Mouse (Mus musculus) spleen, adult 2 months (tissue): ENCODE data around the gene Ell.

Source experiments
- CTCF ChIP-seq: fragments of 200-500 bp; IDR thresholded peaks from 2 replicates; pipeline ENCODE4 v1.5.1; 2011; ENCODE audit warnings: mild to moderate bottlenecking, inconsistent platforms; ENCODE audit not compliant: insufficient read depth, insufficient read length, insufficient replicate concordance; ENCODE audit errors: extremely low read depth
- POLR2A ChIP-seq: fragments of 200-500 bp; IDR thresholded peaks from 2 replicates; pipeline ENCODE4 v1.6.1; 2011; ENCODE audit warnings: low read depth, low read length, inconsistent platforms

DNA sequence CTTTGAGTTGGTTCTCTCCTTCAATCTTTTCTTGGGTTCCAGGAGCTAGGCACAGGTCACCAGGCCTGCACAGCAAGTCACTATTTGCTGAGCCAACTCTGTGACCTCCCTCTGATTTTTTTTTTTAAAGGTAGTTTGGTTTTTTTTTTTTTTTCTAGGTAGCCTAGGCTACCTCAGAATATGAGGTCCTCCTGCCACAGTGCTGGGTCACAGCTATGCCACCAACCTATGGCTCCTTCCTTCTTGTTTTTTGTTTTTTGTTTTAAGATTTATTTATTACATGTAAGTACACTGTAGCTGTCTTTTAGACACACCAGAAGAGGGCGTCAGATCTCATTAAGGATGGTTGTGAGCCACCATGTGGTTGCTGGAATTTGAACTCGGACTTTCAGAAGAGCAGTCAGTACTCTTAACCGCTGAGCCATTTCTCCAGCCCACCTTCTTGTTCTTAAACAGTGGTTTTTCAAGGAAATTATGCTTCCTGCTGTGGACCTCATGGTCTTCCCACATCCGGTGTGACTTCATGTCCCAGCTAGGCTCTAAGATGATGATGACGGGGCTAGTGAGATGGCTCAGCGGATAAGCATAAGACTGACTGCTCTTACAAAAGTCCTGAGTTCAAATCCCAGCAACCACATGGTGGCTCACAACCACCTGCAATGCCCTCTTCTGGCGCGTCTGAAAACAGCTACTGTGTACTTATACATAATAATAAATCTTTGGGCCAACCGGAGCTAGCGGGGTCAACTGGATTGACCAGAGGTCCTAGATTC, 10.3 kb downstream of the Ell start:
- TF ChIP-seq CTCF (no peak), POLR2A (no peak)
